Mouse (Mus musculus) adrenal gland, postnatal 25 days (tissue): ENCODE measurements at regions not wholly inside any gene's neighbourhood (a gene's known extent, or its start where the extent isn't known, plus 50 kb on each side); places are given as distances from the start of the nearest gene placed in this dataset.

Experiments
- DNase-seq: peaks from one replicate; pipeline ENCODE4 v3.0.0; 2021; ENCODE audit warnings: mixed read lengths

DNA sequence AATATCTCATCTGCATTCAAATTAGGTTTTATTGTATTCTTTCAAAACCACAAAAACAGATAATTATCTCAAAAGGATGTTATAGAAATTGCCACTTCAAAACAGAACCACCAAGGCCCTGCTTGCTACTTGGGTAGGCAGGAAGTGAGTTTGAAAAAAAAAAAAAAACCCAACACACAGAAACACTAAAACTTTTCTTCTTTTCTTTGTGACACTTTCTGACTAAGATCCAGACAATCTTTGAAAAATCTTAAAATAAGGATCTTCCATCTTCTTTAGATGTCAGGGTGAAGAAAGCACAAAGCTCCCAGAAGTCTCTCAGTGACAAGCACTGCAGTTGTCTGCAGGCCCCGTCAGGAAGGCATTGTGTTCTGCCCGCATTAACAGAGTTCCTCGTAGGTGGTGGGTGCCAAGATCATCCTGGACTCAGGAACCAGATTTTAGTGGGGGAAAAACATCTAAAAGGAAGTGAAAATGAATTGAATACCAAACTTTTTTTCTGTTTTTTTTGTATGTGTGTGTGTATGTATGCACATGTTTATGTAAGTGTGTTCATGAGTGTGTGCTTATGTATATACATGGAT lies 154.0 kb downstream of the Dusp6 start:
- DNase-seq: no peak

DNA sequence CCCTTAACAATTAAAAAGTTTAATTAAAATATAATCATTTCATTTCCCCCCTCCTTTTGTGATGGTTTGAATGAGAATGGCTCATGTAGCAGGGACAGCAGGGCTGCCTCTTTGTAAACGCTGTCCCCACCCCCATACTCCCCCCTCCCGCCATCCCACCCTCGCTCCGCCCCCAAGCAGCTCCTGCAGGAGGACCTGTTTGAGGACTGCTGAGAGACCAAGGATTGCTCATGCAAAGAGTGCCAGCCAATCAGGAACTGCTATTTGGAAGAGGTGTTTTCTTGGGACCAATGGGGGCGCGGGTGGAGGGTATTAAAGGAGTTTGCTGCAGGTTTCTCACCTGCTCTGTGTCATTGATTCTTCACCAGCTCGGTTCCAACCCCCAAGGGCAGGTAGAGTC lies 154.6 kb downstream of the Dusp6 start:
- DNase-seq: no peak

DNA sequence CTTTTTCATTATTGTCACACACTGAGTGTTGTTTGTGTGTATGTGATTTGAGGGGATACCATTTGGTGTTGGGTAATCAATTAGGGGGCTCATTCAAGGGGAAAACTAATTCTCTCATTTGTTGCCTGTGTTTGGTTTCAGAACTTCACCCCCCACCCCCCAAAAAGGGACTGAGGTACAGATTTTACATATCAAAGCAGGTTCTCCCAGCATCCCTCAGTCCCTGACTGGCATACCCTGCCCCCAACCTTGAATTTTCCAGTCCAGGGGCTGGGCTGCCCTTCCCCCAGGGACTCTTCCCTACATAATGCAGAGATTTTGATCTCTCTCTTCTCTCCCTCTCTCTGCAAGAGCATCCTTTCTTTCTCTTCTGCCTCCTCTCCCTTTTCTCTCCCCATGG lies 155.5 kb downstream of the Dusp6 start:
- DNase-seq: no peak

DNA sequence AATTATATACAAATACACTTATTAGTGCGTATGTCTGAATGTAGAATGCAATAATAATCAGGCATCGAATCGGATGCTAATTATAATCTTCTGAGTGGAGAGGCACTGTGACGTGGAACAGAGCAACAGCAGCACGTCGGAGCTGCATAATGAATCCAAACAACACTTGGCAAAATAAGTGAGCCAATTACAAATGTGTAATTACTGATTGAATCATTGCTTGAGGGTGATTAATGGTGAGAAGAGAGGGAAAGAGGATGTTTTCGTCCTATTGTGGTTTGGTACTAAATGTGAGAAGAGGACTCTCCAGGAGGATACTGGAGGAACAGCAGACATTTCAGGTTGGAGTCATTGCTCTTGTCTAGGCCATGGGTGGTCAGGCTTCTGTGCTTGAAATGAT lies 156.5 kb downstream of the Dusp6 start:
- DNase-seq: no peak

DNA sequence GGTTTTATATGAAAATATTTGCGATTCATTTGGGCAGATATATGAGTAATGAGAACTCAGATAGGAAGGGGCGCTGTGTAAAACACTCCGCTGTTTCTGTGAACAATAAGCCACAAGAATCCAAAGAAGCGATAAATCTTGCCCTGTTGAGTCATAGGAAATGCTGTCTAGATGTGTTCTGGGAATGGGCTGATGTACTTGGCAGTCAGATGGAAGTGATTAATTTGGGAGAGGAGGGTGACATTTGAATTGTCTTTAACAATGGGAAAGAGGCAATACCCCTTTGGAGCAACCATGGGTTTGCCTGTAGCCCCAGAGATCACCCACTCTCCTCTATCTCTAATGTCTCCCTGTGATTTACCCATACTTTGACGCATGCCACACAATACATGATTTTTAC lies 160.4 kb downstream of the Dusp6 start:
- DNase-seq: no peak

DNA sequence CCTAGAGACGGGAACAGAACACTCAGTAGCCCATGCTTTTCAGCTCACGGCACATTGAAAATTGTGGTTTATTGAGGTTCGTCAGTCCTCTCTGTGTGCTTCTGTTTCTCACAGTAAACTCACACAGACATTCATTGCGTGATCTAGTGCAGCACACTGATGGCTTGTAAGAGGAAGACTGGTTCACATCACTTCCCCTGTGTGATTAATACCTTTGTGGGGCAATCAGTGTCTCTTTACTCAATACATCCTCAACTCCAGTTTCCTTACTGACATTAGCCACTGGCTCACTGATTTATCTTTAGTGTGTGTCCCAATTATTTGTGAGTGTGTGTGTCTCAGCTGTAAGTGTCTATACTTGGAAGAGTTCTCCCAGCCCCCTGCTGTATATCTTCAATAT lies 162.2 kb downstream of the Dusp6 start:
- DNase-seq: no peak

DNA sequence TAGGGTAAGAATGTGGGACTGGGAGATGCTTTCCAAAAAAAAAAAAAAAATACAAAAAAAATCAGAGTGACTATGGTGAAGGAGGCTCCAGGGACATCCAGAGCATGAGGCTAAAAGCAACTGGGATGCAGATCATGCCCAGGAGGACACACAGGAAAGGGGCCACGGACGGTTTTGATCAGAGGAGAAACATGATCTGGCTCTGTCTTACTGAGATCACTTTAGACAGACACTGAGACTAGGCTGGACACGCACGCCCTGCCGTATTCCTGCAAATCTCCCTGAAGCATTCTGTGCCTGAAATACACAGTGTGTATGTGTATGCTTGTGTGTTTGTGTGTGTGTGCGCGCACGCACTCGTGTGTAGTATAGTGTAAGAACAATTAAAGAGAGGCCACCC lies 167.1 kb downstream of the Dusp6 start:
- no peak for DNase-seq

DNA sequence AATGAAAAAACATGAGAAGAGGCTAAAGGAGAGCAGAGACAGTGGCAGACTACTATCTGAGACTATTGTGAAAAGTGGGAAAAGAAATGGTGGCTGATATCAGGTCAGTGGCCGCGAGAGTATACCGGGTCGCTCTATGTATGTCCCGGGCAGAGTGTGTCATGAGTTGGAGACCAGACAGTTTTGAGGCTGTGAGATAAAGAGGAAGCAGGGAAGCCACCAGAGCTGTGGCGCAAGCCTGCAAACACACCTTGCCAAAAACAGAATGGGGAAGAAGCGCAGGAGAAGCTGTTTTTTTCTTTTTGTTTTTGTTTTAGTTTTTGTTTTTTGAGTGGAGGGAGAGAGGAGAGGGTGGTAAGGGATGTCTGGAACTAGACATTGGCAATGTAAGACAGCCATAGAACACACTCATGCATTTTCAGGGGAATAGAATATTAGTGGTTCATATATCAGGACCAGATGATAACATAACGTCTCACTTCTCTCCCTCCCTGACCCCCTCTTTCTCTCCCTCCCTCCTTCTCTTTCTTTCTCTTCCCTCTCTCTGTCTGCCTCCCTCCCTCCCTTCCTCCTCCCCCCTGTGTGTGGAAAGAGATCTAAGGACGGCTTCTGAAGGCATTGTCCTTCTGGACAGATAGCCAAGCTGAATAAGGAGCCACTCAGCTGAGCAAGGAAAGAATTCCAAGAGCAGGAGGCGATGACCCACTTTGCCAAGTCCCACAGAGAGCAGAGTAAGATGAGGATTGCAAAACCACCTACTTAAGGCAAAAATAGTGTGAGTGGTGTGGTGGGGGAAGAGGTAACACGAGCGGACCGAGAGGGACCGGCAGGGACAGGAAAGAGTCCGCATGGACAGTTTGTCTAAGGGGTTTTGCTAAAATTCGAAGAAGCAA lies 167.9 kb downstream of the Dusp6 start:
- DNase-seq: no peak

DNA sequence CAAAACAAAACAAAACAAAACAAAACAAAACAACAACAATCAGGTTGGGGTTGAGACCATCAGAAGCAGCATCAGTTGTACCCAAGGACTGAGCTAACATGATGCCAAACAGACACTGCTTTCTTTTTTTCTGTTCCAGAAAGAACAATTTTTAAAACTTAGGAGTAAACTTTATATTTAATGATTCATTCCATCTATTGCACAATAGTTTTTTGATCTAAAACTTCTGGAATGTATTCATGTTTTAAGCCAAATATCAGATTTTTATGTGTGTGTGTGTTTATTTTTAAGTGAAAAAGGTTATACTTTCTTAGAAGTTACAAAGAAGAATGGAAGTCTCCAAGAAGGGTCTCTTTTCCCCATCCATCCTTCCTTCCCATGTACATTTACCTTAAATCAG lies 174.0 kb downstream of the Dusp6 start:
- DNase-seq: no peak

DNA sequence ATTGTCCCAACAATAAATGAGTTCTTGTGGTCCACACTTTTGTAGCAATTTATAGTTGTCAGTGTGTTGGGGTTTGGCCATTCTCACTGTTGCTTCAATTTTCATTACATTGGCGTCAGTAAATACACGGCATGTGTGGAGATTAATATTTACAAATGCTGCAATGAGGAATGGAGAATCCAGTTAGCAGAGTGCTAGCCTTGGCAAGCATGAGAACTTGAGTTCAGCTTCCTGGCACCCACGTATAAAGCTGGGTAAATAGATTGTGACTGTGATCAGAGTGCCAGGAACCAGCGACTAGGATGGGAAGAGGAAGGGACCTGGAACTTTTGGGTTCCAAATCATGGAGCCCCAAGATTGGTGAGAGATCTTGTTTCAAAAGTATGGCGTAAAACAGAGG lies 177.1 kb downstream of the Dusp6 start:
- DNase-seq: no peak

DNA sequence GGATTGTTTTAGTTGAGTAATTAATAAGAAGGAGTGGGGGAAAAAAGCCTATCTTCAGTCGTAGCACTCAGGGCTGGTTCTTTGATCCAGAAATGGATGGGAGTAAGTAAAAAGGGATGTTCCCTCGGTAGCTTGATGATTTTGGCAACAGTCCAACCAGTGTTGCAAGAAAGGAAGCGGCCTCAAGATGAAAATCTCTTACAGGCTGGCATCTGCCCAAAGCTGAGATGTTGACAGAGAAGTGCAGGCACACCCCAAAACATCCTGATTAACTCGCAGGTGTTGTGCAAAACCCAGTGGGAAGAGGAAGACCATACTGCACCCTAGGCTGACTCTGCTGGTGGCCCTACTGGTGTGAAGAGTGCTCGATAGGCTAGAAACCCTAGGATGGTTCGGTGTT lies 178.0 kb downstream of the Dusp6 start:
- peak; percentile 61 for DNase-seq

DNA sequence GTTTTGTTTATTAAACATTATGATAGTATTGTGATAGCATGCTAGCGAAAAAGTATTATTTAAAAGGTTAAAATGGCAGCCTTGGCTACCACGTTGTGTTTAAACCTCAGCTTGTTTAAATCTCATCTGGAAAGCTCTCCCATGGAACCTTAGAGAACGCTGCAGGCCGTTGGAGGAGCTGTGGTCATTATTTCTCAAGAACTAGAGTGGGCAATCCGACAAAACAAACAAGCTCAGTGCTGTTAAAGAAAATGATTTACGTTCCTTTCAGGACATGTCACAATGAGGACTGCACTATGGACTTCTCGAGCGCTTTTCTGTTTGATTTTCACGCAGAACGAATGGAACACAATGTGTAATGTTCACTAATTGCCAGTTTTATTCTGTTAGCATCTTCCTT lies 178.9 kb downstream of the Dusp6 start:
- no peak for DNase-seq

DNA sequence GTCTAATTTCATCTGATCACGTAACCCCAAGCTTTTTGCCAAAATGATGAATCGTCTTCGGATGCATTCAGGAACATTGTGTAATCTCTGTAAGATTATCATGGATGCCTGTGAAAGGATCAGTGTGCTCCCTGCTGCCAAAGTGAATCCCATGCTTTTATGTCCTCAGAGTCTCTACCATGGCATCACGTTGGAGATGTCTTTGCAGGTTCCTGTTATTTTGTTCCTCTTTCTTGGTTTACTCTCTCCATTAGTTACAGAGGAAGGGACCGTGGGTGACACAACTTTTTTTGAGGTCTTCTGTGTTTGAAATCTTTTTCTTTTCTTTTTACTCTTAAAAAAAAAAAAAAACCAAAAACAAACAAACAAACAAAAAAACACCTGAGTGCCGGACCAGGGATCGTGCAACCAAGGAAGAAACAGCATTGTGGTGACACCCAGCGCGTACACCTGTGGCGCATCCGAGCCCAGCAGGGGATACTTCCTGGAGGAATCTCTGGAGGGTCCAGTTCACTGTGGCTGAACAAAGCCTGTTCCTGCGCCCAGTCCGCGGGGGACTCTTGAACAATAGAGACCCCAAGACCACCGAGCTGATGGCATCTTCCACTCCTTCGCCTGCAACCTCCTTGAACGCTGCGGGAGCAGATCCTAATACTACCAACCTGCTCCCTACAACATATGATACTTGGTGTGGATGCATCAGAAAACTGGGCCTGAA lies 180.6 kb downstream of the Dusp6 start:
- DNase-seq: no peak

DNA sequence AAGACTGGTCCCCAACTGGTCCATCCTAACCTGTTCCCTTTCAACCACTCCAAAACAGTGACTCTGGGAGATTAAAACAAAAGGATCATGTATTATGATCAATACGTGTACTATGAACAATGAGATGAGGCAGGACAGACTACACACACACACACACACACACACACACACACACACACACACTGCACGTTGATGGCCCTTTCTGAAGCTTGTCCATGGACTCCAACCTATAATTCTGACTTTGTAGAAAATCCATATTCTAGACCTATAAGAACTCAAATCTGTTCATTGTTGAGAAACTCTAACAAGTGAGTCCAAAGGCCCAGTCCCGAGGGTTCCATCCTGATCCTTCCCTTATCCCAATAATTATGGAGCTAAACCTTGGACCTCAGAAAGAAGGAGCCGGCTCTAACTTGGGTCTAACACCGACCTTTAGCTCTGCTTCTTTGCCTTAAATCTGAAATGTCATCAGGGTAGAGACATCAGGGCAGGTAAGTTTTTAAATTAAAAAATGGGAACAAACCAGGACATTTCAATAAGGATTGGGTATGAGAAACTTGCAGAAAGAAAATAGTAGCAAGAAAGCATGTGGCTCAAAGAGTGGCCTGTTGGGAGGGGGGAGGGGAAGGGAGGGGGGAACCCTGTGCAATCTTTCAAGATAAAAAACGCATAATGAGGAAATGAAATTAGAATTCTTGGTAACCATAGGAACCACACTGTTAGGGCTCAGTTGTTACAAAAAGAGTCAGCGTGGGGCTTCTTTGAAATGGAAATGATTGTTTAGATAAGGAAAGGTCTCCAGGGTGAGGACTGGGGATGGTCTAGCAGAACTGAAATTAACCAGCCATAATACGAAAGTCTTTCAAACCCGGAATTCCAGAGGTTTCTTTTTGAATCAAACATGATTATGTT lies 187.9 kb downstream of the Dusp6 start:
- DNase-seq: no peak

DNA sequence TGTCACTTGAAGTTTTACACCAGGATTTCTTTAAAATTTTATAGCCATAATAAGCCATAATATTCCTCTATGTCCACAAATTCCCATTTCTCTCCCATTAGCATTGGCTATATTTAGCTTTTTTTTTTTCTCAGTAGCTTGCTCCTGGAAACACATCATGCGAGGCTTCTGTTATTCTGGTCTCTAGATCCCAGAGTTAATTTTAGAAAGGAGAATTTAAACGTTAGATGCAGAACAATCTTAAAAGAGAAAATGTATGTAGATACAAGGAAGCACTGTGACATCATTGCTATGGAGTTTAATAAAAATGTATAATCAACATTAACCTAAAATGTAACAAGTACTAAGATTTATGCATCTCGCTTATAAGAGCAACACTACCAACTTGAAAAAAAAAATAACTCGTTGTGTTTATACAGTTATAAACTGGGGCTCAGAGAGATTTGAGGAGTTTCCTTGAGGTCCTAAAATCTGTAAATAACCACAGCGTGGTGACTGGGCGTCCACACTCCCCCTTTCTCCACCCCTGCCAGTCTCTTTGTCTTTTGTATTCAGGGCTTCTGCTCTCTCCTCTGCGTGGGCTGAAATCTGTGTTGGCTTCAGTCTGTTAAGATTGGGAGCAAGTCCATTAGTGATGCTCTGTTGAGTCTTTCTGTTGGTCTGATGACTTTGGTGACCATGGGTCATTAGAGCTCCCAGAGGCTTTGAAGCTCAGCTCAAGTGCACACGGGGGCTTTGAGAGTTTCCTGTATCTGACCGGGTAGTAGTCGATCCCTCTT lies 188.8 kb downstream of the Dusp6 start:
- DNase-seq: no peak

DNA sequence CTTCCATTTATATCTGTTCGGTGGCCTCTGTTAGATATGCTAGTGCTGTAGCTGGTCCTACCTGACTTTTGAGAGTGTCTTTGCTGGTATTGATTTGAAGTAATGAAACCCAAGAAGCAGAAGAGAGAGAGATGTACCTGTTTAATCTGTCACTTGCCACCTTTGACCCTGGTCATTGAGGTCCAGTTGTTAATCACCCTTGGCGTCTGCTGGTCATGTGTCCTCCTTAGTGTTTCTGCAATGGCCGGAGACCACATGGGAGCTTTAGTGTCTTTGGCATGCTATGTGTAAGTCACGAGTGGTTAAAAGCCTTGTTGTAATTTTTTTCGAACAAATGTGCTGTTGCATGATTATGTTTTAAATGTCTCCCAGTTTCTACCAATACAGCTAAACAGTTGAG lies 193.1 kb downstream of the Dusp6 start:
- no peak for DNase-seq

DNA sequence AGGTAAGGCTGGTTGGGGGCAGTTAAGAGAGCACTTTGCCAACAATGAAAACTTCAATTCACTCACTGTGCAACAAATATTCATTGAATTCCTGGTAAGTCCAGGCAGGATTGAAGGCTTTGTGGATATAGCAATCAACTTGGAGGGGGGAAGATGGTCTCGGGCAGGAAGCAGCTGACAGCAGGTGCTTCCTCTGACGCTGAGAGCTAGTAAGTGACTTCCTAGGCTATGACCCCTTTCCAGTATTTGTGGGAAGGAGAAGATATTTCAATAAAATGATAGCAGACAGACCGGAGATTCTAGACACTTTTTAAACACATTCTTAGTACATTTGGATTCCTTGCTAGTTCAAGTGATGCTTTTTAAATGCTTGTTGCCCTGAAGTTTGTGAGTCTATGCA lies 195.0 kb downstream of the Dusp6 start:
- no peak for DNase-seq

DNA sequence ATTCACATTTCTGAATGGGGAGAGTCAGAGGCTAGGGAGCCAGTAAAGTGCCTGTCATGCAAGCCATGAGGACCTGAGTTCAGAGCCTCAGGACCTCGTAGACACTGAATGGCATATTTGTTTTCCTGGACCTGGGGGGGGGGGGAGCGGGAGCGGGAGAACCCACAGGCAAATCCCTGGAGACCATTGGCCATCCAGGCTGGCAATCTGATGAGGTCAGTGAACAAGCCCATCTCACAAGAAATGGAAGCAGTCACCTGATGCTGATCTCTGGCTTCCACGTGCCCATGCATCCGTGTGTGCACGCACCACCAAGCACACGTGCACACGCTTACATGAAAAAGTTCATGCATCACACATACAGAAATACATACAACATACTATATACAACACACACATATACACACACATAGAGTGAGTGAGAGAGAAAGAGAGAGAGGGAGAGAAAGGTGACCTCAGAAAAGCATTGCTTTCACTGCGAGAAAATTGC lies 196.2 kb downstream of the Dusp6 start:
- DNase-seq: no peak

DNA sequence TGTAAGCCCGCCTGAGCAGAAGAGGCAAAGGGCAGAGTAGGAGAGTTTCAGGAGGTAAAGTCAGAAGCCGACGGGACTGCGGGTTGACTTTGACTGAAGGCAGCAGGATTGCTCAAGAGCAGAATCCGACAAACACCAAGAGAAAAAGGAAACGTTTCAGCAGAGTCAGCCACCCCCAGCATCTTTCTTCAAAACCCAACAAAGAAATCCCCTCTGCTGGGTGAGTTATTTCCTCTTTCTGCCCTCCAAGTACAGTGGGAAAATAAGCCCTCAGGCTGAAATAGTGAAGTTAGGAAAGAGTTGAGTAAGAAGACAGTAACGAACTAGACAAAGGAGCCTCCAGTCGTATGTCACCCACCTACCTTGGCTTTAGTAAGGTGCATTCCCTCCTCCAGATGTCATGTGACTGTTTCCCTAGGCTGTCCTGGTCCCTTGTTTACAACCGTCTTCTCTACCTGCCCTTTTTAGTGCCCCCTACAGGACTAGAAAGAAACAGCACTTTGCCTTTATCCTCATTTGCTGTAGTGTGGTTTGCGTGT lies 196.9 kb downstream of the Dusp6 start:
- DNase-seq: no peak

DNA sequence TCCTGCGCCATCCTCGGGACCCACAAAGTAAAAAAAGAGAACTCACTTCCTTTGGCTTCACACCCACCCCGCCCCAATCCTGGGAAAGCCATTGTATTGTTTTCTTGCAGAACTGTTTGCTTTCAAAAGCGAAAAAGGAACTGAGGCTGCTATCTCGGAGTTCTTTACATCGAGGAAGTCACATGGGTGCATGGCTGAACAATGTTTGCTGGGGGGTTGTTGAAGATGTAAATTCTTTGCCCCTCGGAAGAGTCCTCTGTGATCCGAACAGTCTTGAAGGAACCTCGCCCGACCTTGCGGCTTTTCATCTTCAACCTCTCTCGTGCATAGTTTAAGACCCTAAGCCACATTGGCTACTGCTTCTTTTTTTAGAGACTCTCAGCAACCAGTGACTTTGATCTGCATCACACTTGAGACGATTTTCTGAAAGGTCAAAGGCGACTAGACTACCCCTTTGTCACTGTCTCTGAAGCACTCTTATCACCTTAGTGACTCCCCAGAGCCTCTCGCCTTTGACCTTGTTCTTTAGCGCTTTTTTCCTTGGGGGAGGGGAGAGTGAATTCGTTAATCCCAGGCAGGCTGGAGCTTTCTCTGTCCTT lies 197.9 kb downstream of the Dusp6 start:
- DNase-seq: no peak
